Mouse (Mus musculus): ENCODE results near the gene Shc1. TPM values are rescaled to one million over a fixed set of nuclear protein-coding genes. Genes with fewer than 3 reads are reported as not detected.
A peak's percentile ranks its signal among the peaks of the same experiment; 100 is the strongest.

The Shc1 gene
- polyA plus RNA-seq (2015; fragmentation: Nextera tagmentation; extraction: Ambion mirVana) = 67.7 and 72.3 TPM in 2 replicates

DNA sequence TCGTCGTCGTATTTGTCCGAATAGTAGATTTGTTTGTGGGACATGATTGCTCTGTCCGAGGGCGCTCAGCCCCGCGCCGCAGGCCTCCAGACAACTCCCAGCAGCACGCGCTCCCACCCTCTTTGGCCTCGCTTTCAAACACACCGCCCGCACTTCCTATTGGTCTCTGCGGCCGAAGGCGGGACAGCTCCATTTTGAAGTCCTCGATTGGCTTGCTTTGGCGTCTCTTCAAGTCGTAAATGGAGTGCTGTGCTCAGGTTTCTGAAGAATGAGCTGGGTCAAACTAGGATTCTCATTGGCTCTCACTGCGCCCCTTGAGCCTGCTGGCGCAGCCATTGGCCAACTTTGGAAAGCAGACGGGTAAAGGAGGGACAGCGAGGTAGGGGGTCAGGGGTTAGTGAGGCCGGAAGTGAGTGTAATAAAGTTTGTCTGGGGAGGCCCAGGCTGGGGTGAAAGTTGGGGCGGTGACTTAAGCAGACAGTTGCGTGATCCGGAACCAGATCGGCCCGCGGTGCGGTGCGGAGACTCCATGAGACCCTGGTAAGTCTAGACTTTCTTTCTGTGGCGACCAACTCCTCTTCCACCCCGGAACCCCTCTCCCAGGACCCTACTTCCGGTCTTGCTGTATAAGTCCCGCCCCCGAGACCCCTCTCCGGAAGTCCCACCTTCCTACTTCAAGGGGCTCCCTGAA lies at the start of gene Shc1, which contains the start of gene Cks1b:
TSS of gene Shc1 (plus strand) at position 274 of the 691 bp plus-strand sequence.
TSS of gene Cks1b (minus strand) at position 214 of the 691 bp plus-strand sequence.
- H3K4me3 ChIP-seq (ENCODE audit: low read length) = peak within 1 kb of the TSS; percentile 90
- WGBS = under 1% methylated on average over 39 of the region's 39 CpGs

DNA sequence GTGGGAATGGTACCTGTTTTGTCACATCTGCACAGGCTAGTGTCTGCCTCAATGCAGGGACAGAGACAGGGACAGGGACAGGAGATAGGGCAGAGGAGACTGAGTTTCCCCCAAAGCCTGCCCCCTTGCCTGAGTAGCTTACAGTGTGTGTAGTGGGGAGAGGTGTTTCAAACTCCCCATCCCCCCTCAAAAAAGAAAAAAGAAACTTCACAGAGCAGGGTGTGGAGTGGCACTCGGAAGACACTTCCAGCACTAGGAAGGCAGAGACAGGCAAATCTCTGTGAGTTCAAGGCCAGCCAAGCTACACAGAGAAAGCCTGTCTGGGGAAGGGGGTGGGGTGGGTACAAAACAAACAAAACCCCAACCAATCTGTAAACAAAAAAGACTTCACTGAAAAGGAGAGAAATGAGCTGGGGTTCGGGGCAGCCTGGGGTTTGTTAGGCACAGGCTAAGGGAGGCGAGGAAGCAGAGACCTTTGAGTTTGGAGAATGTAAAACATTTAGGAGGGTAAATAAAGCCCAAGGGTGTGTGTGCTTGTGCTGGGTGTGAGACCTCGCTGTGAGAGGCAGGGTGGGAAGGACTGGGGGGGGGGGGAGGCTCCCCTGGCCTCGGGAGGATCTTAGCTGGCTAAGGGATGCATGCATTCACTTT lies 44.5 kb upstream of the Shc1 start:
- ATAC-seq (replicated peaks; ENCODE audit: extremely low read depth, insufficient read depth, low FRiP score) = no peak
- 41% methylated on average over 5 of the region's 5 CpGs for WGBS
- Histone ChIP-seq H3K9me3 (replicated peaks; ENCODE audit: control insufficient read depth, low read length) (peaks cover 2% of the 10 kb centered on the region; the same call in 1 of the 2 replicates), H3K27ac (ENCODE audit: low read length) (no peak overlapping the region), H3K4me3 (ENCODE audit: low read length) (no peak overlapping the region), H3K36me3 (ENCODE audit: control insufficient read depth, insufficient read depth) (no peaks in the 10 kb centered on the region), H3K27me3 (ENCODE audit: control insufficient read depth, insufficient read depth, low read length) (no peaks in the 10 kb centered on the region), H3K4me2 (ENCODE audit: low read depth, low read length) (no peak overlapping the region), H3K9ac (ENCODE audit: low read length) (no peak overlapping the region), H3K4me1 (ENCODE audit: control insufficient read depth, insufficient read depth, low read length) (peaks cover under 1% of the 10 kb centered on the region; the same call in 1 of the 2 replicates)

More for the DNA sequence above, at the start of gene Shc1, which contains the start of gene Cks1b:
- Histone ChIP-seq H3K36me3 (ENCODE audit: control insufficient read depth, insufficient read depth) (peaks cover 24% of the 10 kb centered on the region), H3K9ac (ENCODE audit: low read length) (peak within 1 kb of the TSS; percentile 79), H3K4me1 (ENCODE audit: control insufficient read depth, insufficient read depth, low read length) (peaks cover 36% of the 10 kb centered on the region), H3K27me3 (ENCODE audit: control insufficient read depth, insufficient read depth, low read length) (no peaks in the 10 kb centered on the region), H3K9me3 (replicated peaks; ENCODE audit: control insufficient read depth, low read length) (no peaks in the 10 kb centered on the region), H3K4me2 (ENCODE audit: low read depth, low read length) (peak within 1 kb of the TSS; percentile 90), H3K27ac (ENCODE audit: low read length) (peak within 1 kb of the TSS; percentile 100)
- ATAC-seq (replicated peaks; ENCODE audit: extremely low read depth, insufficient read depth, low FRiP score) = peak; percentile 90

DNA sequence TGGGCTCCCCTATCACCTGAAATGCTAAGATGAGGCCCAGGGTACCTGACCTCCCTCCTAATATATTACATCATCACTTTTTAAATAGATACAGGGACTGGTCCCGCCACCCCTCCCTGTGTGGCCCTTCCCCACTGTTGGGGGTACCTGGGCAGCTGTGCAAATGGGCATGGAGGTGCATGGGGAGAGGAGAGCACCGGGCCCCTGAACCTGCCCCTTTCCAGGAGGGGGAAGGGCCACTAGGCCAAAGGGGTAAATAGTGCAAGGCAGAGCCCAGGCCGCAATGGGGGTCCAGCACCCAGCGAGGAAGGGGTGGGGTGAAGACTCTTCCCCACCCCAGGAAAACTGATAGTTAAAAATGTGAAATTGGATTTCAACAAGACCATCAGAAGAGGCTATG lies 40.4 kb upstream of the Shc1 start:
- no peak for ATAC-seq (replicated peaks; ENCODE audit: extremely low read depth, insufficient read depth, low FRiP score)
- Histone ChIP-seq H3K4me1 (ENCODE audit: control insufficient read depth, insufficient read depth, low read length) (peaks cover 3% of the 10 kb centered on the region; the same call in 1 of the 2 replicates), H3K4me3 (ENCODE audit: low read length) (no peak overlapping the region; the same call in 1 of the 2 replicates), H3K9me3 (replicated peaks; ENCODE audit: control insufficient read depth, low read length) (no peaks in the 10 kb centered on the region), H3K36me3 (ENCODE audit: control insufficient read depth, insufficient read depth) (peaks cover 9% of the 10 kb centered on the region; the same call in 1 of the 2 replicates), H3K9ac (ENCODE audit: low read length) (no peak overlapping the region), H3K4me2 (ENCODE audit: low read depth, low read length) (peak overlapping the region; percentile 72; the same call in 1 of the 2 replicates), H3K27me3 (ENCODE audit: control insufficient read depth, insufficient read depth, low read length) (no peaks in the 10 kb centered on the region), H3K27ac (ENCODE audit: low read length) (no peak overlapping the region)
- 70% methylated on average over 4 of the region's 4 CpGs for WGBS

DNA sequence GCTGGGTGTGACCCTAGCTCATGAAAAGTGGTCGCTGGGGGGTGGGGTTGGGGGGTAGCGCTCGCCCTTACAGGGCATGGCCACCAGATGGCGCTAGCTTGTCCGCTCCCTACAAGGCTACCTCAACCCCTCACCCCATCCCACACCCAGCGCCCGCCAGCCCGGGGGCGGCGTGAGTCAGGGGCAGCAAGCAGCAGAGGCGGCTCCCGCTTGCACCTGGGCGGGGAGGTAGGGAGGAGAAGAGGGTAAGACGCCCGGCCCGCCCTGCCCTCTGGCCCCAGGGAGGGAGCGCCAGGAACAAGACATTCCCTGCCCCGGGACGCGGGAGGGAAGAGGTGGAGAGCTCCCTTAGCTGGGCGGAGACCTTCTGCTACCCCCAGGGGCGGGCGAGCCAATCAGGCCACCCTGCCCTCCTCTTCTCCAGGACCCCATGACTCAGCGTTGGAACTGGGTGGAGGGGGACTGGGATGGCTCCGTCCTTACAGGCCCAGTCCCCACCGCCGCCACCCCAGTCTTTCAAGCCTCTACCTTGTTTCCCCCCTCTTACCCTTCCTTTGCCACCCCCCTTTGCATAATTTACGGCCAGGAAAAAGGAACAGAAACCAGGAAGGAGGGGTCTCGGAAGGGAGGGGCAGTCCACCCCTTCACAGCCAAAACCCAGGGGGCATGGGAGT lies 39.7 kb upstream of the Shc1 start:
- Histone ChIP-seq H3K4me2 (ENCODE audit: low read depth, low read length) (peak overlapping the region; percentile 72), H3K4me3 (ENCODE audit: low read length) (peak overlapping the region; percentile 57), H3K27ac (ENCODE audit: low read length) (no peak overlapping the region), H3K36me3 (ENCODE audit: control insufficient read depth, insufficient read depth) (peaks cover 9% of the 10 kb centered on the region; the same call in 1 of the 2 replicates), H3K9me3 (replicated peaks; ENCODE audit: control insufficient read depth, low read length) (no peaks in the 10 kb centered on the region), H3K4me1 (ENCODE audit: control insufficient read depth, insufficient read depth, low read length) (peaks cover 3% of the 10 kb centered on the region; the same call in 1 of the 2 replicates), H3K9ac (ENCODE audit: low read length) (peak overlapping the region; percentile 77), H3K27me3 (ENCODE audit: control insufficient read depth, insufficient read depth, low read length) (no peaks in the 10 kb centered on the region)
- 3% methylated on average over 29 of the region's 29 CpGs for WGBS
- peak; percentile 84 for ATAC-seq (replicated peaks; ENCODE audit: extremely low read depth, insufficient read depth, low FRiP score)

GRCm38 (mm10) chr3:89379388-89380131 lies 38.7 kb upstream of the Shc1 start:
- Histone ChIP-seq H3K9ac (ENCODE audit: low read length) (no peak overlapping the region), H3K4me2 (ENCODE audit: low read depth, low read length) (no peak overlapping the region), H3K4me1 (ENCODE audit: control insufficient read depth, insufficient read depth, low read length) (peaks cover 3% of the 10 kb centered on the region; the same call in 1 of the 2 replicates), H3K4me3 (ENCODE audit: low read length) (no peak overlapping the region), H3K27me3 (ENCODE audit: control insufficient read depth, insufficient read depth, low read length) (no peaks in the 10 kb centered on the region), H3K9me3 (replicated peaks; ENCODE audit: control insufficient read depth, low read length) (no peaks in the 10 kb centered on the region), H3K36me3 (ENCODE audit: control insufficient read depth, insufficient read depth) (peaks cover 9% of the 10 kb centered on the region; the same call in 1 of the 2 replicates), H3K27ac (ENCODE audit: low read length) (no peak overlapping the region)
- 83% methylated on average over 31 of the region's 31 CpGs for WGBS
- no peak for ATAC-seq (replicated peaks; ENCODE audit: extremely low read depth, insufficient read depth, low FRiP score)

DNA sequence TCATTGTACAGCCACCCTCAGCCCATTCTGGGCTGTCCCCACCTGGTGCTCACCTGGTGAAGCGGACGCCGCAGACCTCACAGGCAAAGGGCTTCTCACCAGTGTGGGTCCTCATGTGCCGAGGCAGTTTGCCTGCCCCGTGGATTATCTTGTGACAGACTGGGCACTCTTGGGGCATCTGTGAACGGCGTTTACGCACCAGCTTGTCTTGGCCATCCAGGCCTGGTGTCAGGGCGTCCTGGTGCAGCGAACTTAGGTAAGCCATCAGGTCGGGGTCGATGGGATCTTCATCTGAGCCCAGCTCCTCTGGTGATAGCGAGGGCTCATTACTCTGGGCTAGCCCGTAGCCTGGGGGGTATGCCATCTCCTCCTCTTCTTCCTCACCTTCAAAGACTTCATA lies 38.0 kb upstream of the Shc1 start:
- no peak for ATAC-seq (replicated peaks; ENCODE audit: extremely low read depth, insufficient read depth, low FRiP score)
- no peaks in the 10 kb centered on the region for H3K27me3 ChIP-seq (ENCODE audit: control insufficient read depth, insufficient read depth, low read length)
- H3K27ac ChIP-seq (ENCODE audit: low read length) = no peak overlapping the region
- H3K4me1 ChIP-seq (ENCODE audit: control insufficient read depth, insufficient read depth, low read length) = peaks cover 3% of the 10 kb centered on the region; the same call in 1 of the 2 replicates
- no peaks in the 10 kb centered on the region for H3K9me3 ChIP-seq (replicated peaks; ENCODE audit: control insufficient read depth, low read length)
- 94% methylated on average over 14 of the region's 14 CpGs for WGBS
- peaks cover 9% of the 10 kb centered on the region; the same call in 1 of the 2 replicates for H3K36me3 ChIP-seq (ENCODE audit: control insufficient read depth, insufficient read depth)
- H3K4me3 ChIP-seq (ENCODE audit: low read length) = no peak overlapping the region
- H3K4me2 ChIP-seq (ENCODE audit: low read depth, low read length) = no peak overlapping the region
- H3K9ac ChIP-seq (ENCODE audit: low read length) = no peak overlapping the region

DNA sequence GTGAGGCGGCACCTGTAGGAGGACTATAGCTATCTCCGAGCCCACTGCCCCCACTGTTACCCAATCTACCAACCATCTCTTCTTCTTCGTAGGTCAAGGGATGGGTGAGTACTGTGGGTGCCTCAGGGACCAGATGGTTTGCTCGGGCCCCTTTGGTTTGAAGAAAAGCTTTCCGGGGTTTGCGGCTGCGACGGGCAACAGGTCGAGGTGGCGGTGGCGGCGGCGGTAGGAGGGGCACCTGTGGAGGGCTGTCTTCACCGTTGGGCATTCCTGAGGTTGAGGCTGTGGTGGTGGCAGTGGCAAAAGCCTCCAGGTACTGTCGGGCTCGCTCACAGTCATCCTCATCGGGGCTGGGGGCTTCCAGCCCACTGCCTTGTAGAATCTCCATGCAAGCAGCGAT lies 37.5 kb upstream of the Shc1 start:
- Histone ChIP-seq H3K4me3 (ENCODE audit: low read length) (no peak overlapping the region), H3K4me2 (ENCODE audit: low read depth, low read length) (no peak overlapping the region), H3K9me3 (replicated peaks; ENCODE audit: control insufficient read depth, low read length) (no peaks in the 10 kb centered on the region), H3K4me1 (ENCODE audit: control insufficient read depth, insufficient read depth, low read length) (peaks cover 3% of the 10 kb centered on the region; the same call in 1 of the 2 replicates), H3K27me3 (ENCODE audit: control insufficient read depth, insufficient read depth, low read length) (no peaks in the 10 kb centered on the region), H3K27ac (ENCODE audit: low read length) (no peak overlapping the region), H3K9ac (ENCODE audit: low read length) (no peak overlapping the region), H3K36me3 (ENCODE audit: control insufficient read depth, insufficient read depth) (peaks cover 9% of the 10 kb centered on the region; the same call in 1 of the 2 replicates)
- WGBS = 91% methylated on average over 18 of the region's 18 CpGs
- ATAC-seq (replicated peaks; ENCODE audit: extremely low read depth, insufficient read depth, low FRiP score) = no peak

DNA sequence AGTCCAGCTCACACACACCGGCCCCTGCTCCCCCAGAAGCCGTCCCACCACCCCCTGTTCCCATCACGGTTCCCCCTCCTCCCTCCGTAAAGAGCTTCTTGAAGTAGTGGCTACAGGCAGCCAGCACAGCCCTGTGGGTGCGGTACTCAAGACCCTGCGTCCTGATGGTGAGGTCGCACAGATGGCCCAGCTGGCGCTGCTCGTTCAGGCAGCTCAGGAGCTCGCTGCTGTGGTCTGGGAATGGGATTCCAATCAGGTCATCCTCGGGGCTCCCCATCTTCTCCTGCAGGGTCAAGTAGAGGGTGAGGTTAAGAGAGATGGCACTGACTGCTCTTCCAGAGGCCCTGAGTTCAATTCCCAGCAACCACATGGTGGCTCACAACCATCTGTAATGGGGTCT lies 37.0 kb upstream of the Shc1 start:
- Histone ChIP-seq H3K9ac (ENCODE audit: low read length) (no peak overlapping the region), H3K9me3 (replicated peaks; ENCODE audit: control insufficient read depth, low read length) (no peaks in the 10 kb centered on the region), H3K4me1 (ENCODE audit: control insufficient read depth, insufficient read depth, low read length) (peaks cover 3% of the 10 kb centered on the region; the same call in 1 of the 2 replicates), H3K4me3 (ENCODE audit: low read length) (no peak overlapping the region), H3K36me3 (ENCODE audit: control insufficient read depth, insufficient read depth) (peaks cover 9% of the 10 kb centered on the region; the same call in 1 of the 2 replicates), H3K27me3 (ENCODE audit: control insufficient read depth, insufficient read depth, low read length) (no peaks in the 10 kb centered on the region), H3K27ac (ENCODE audit: low read length) (no peak overlapping the region), H3K4me2 (ENCODE audit: low read depth, low read length) (no peak overlapping the region)
- WGBS = 84% methylated on average over 11 of the region's 11 CpGs
- ATAC-seq (replicated peaks; ENCODE audit: extremely low read depth, insufficient read depth, low FRiP score) = no peak
